Mouse (Mus musculus) neural tube, embryonic 14.5 days (tissue): ENCODE data around the gene Krt8. TPM values are rescaled to one million over a fixed set of nuclear protein-coding genes. Genes with fewer than 3 reads are reported as not detected.
A peak's percentile ranks its signal among the peaks of the same experiment; 100 is the strongest.

Experiments
- ATAC-seq: fragments of 200-750 bp; cut with Nextera tagmentation; 2 replicates; pipeline ENCODE4 v1.8.0; 2017; ENCODE audit warnings: low read depth, mild to moderate bottlenecking, moderate TSS enrichment, moderate library complexity
- H3K27ac ChIP-seq: fragments of 300-500 bp; sonication (generic); 2 replicates; pipeline ENCODE4 v1.5.1; 2014; ENCODE audit warnings: low read depth, mild to moderate bottlenecking, control low read depth, low read length, moderate library complexity, mixed read lengths
- H3K27me3 ChIP-seq: fragments of 300-500 bp; sonication (generic); 2 replicates; pipeline ENCODE4 v1.6.1; 2014; ENCODE audit warnings: low read length; ENCODE audit not compliant: control insufficient read depth, insufficient read depth
- H3K36me3 ChIP-seq: fragments of 300-500 bp; sonication (generic); 2 replicates; pipeline ENCODE4 v1.6.1; 2014; ENCODE audit warnings: low read length, mixed read lengths; ENCODE audit not compliant: control insufficient read depth, insufficient read depth
- H3K4me1 ChIP-seq: fragments of 300-500 bp; sonication (generic); 2 replicates; pipeline ENCODE4 v1.6.1; 2014; ENCODE audit warnings: low read length; ENCODE audit not compliant: control insufficient read depth, insufficient read depth
- H3K4me2 ChIP-seq: fragments of 300-500 bp; sonication (generic); 2 replicates; pipeline ENCODE4 v1.6.1; 2014; ENCODE audit warnings: mild to moderate bottlenecking, low read depth, low read length, control low read depth
- H3K4me3 ChIP-seq: fragments of 300-500 bp; sonication (generic); 2 replicates; pipeline ENCODE4 v1.5.1; 2014; ENCODE audit warnings: low read depth, low read length, control low read depth, mixed read lengths
- H3K9ac ChIP-seq: fragments of 300-500 bp; sonication (generic); replicated peaks from 2 replicates; pipeline ENCODE4 v1.6.1; 2014; ENCODE audit warnings: low read depth, mild to moderate bottlenecking, control low read depth, low read length, mixed read lengths
- H3K9me3 ChIP-seq: fragments of 300-500 bp; sonication (generic); 2 replicates; pipeline ENCODE4 v1.6.1; 2016; ENCODE audit warnings: low read length; ENCODE audit not compliant: control insufficient read depth
- WGBS: fragments of 180-500 bp; shearing (Covaris S2); extraction: QIAGEN DNeasy Blood & Tissue Kit; methylation state at CpG from one replicate; pipeline ENCODE4 v1.1.7; 2014; 5-methylcytosine and 5-hydroxymethylcytosine counted together
- polyA plus RNA-seq: library from polyadenylated mRNA; unstranded; fragments of >200 nt; fragmentation: Nextera tagmentation; extraction: Ambion mirVana; gene quantifications from 2 replicates; pipeline ENCODE4 v1.2.1, GENCODE M21; 2014

The Krt8 gene
- 0.49 and 1.4 TPM in 2 replicates for polyA plus RNA-seq

GRCm38 (mm10) chr15:102004189-102004588 lies at the start of gene Krt8:
Krt8 (minus strand) TSS chr15:102004482.
- H3K27me3 ChIP-seq, result peaks cover 23% of the 10 kb centered on the region

GRCm38 (mm10) chr15:102051920-102052683 lies 47.8 kb upstream of the Krt8 start:
- Histone ChIP-seq H3K9me3 (no peaks in the 10 kb centered on the region), H3K4me1 (no peaks in the 10 kb centered on the region), H3K27ac (peak overlapping the region; percentile 67), H3K27me3 (no peaks in the 10 kb centered on the region), H3K9ac (peak overlapping the region; percentile 64), H3K4me3 (peak overlapping the region; percentile 44), H3K4me2 (peak overlapping the region; percentile 66), H3K36me3 (no peaks in the 10 kb centered on the region)
- under 1% methylated on average over 27 of the region's 33 CpGs for WGBS
- peak; percentile 87 for ATAC-seq

More at GRCm38 (mm10) chr15:102004189-102004588, at the start of gene Krt8:
- Histone ChIP-seq H3K36me3 (no peaks in the 10 kb centered on the region), H3K9ac (no peak within 1 kb of the TSS), H3K4me1 (peaks cover 12% of the 10 kb centered on the region; the same call in 1 of the 2 replicates), H3K27ac (no peak within 1 kb of the TSS), H3K9me3 (no peaks in the 10 kb centered on the region), H3K4me2 (peak within 1 kb of the TSS; percentile 38; the same call in 1 of the 2 replicates), H3K4me3 (peak within 1 kb of the TSS; percentile 11; the same call in 1 of the 2 replicates)
- 23% methylated on average over 10 of the region's 11 CpGs for WGBS
- ATAC-seq, result no peak

- H3K9ac ChIP-seq, result no peak overlapping the region
- no peak for ATAC-seq
- H3K4me3 ChIP-seq, result no peak overlapping the region
- H3K4me1 ChIP-seq, result no peaks in the 10 kb centered on the region
- H3K27me3 ChIP-seq, result no peaks in the 10 kb centered on the region
- no peak overlapping the region for H3K4me2 ChIP-seq
- no peak overlapping the region for H3K27ac ChIP-seq
- no peaks in the 10 kb centered on the region for H3K9me3 ChIP-seq
- H3K36me3 ChIP-seq, result no peaks in the 10 kb centered on the region
These were observed 45.6 kb upstream of the Krt8 start for GRCm38 (mm10) chr15:102049871-102050270.

- Histone ChIP-seq H3K4me1 (no peaks in the 10 kb centered on the region), H3K9ac (no peak overlapping the region), H3K27ac (no peak overlapping the region), H3K9me3 (no peaks in the 10 kb centered on the region), H3K27me3 (no peaks in the 10 kb centered on the region), H3K4me3 (no peak overlapping the region), H3K4me2 (no peak overlapping the region), H3K36me3 (no peaks in the 10 kb centered on the region)
- ATAC-seq, result no peak
- WGBS, result 92% methylated on average over 6 of the region's 6 CpGs
These were observed 43.7 kb upstream of the Krt8 start for GRCm38 (mm10) chr15:102048006-102048405.

- H3K9me3 ChIP-seq, result no peaks in the 10 kb centered on the region
- no peaks in the 10 kb centered on the region for H3K27me3 ChIP-seq
- no peak overlapping the region for H3K4me3 ChIP-seq
- H3K9ac ChIP-seq, result no peak overlapping the region
- H3K36me3 ChIP-seq, result no peaks in the 10 kb centered on the region
- no peak for ATAC-seq
- no peaks in the 10 kb centered on the region for H3K4me1 ChIP-seq
- no peak overlapping the region for H3K4me2 ChIP-seq
- no peak overlapping the region for H3K27ac ChIP-seq
- WGBS, result 93% methylated on average over 10 of the region's 10 CpGs
These were observed 41.4 kb upstream of the Krt8 start for GRCm38 (mm10) chr15:102045691-102046090.

GRCm38 (mm10) chr15:102044745-102045144 lies 40.5 kb upstream of the Krt8 start:
- 89% methylated on average over 3 of the region's 3 CpGs for WGBS
- no peaks in the 10 kb centered on the region for H3K27me3 ChIP-seq
- no peak for ATAC-seq
- H3K4me2 ChIP-seq, result no peak overlapping the region
- H3K9ac ChIP-seq, result no peak overlapping the region
- no peaks in the 10 kb centered on the region for H3K9me3 ChIP-seq
- no peak overlapping the region for H3K4me3 ChIP-seq
- no peaks in the 10 kb centered on the region for H3K4me1 ChIP-seq
- no peaks in the 10 kb centered on the region for H3K36me3 ChIP-seq
- no peak overlapping the region for H3K27ac ChIP-seq

GRCm38 (mm10) chr15:102041951-102042350 lies 37.7 kb upstream of the Krt8 start:
- Histone ChIP-seq H3K9ac (no peak overlapping the region), H3K9me3 (no peaks in the 10 kb centered on the region), H3K36me3 (no peaks in the 10 kb centered on the region), H3K27me3 (no peaks in the 10 kb centered on the region), H3K27ac (no peak overlapping the region), H3K4me3 (no peak overlapping the region), H3K4me1 (no peaks in the 10 kb centered on the region), H3K4me2 (no peak overlapping the region)
- 56% methylated on average over 7 of the region's 7 CpGs for WGBS
- no peak for ATAC-seq

GRCm38 (mm10) chr15:102040277-102040676 lies 36.0 kb upstream of the Krt8 start:
- H3K27me3 ChIP-seq, result no peaks in the 10 kb centered on the region
- H3K4me3 ChIP-seq, result no peak overlapping the region
- ATAC-seq, result no peak
- H3K27ac ChIP-seq, result no peak overlapping the region
- H3K9ac ChIP-seq, result no peak overlapping the region
- WGBS, result 82% methylated on average over 4 of the region's 4 CpGs
- no peaks in the 10 kb centered on the region for H3K9me3 ChIP-seq
- H3K4me2 ChIP-seq, result no peak overlapping the region
- no peaks in the 10 kb centered on the region for H3K36me3 ChIP-seq
- no peaks in the 10 kb centered on the region for H3K4me1 ChIP-seq

GRCm38 (mm10) chr15:102034121-102035053 lies 30.1 kb upstream of the Krt8 start:
- Histone ChIP-seq H3K27ac (no peak overlapping the region), H3K27me3 (no peaks in the 10 kb centered on the region; the same call in 1 of the 2 replicates), H3K4me1 (no peaks in the 10 kb centered on the region), H3K9me3 (no peaks in the 10 kb centered on the region), H3K4me2 (no peak overlapping the region), H3K4me3 (no peak overlapping the region), H3K9ac (no peak overlapping the region), H3K36me3 (no peaks in the 10 kb centered on the region)
- ATAC-seq, result no peak
- 77% methylated on average over 16 of the region's 16 CpGs for WGBS
